Mouse (Mus musculus) kidney, adult 10 weeks (tissue): ENCODE results near the gene Olig1. TPM values are rescaled to one million over a fixed set of nuclear protein-coding genes. Genes with fewer than 3 reads are reported as not detected.

Source experiments
- polyA plus RNA-seq: library from polyadenylated mRNA; stranded (reverse); fragments of 350-450 nt; fragmentation: Illumina TruSeq; extraction: RNeasy Lipid Tissue Mini Kit (QIAGEN cat#74804); gene quantifications from one replicate; pipeline ENCODE4 v1.2.3, GENCODE M21; 2014; ENCODE audit warnings: low read depth, low replicate concordance

Gene Olig1
- not detected for polyA plus RNA-seq

DNA sequence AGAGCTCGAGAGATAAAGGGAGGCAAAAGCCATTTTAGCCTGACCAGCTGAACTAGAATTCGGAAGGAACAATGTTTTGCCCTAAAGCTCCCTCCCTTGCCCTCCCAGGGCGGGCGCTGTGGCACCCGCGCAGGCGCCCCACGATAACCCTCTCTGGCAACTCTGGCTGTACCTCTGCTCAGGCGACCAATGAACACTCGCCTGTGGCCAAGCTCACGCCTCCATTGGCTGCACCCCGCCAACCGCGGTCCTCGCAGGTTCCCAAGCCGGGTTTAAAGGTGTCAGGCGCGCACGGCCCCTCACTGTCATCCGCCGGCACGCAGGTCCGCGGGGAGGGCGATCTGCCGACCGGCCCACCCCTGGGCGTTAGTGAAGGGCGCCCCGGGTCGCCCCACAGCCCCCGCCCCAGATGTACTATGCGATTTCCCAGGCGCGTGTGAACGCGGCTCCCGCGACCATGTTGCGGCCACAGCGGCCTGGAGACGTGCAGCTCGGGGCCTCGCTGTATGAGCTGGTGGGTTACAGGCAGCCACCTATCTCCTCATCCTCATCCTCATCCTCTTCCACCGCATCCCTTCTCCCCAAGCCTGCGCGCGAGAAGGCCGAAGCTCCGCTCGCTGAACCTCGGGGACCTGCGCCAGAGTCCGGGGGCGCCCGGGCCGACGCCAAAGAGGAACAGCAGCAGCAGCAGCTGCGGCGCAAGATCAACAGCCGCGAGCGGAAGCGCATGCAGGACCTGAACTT, at the start of gene Olig1:
TSS of gene Olig1 (plus strand) at position 305 of the 744 bp plus-strand sequence.

DNA sequence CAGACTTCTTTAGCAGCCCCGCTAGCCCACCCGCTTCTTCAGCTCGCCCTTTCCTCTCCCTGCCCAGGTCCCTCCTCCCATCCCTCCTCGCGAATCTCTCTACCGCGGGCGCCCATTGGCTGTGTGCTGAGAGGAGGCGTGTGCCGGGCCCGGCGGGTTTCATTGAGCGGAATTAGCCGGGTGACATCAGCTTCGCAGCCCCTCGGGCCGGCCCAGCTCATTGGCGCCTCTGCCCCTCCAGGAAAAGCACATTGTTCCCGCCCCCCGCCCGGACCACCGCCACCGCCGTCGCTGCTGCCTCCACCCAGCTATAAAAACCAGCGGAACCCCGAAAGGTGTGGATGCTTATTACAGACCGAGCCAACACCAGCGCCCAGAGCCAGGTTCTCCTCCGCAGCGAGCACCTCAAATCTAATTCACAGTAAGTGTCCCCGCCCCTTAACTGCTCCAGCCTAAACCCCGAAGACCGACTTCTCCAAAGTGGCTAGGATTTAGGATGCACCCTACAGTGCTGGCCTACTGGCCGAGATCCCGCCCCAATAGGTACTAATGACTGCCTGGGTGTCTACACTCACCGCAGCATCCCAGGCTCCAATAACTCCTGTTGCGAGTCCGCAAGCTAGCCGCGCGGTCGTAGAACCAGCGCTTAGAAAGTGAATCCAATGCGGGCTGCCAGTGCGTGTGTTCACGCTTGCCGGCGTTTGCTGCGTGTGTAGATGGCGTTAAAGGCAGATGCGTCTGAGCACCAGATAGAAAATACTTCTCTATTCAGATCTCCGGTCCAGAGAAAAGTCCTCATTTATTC, 44.1 kb upstream of the Olig1 start, which contains the start of gene Olig2:
TSS of gene Olig2 (plus strand) at position 225 of the 805 bp plus-strand sequence.

Other genes with a start within 250 kb of the Olig1 start
- gene Paxbp1, start 225.2 kb upstream of the Olig1 start, polyA plus RNA-seq: 48.3 TPM
- 0.16 TPM for gene 4932438H23Rik, start 174.7 kb upstream of the Olig1 start, polyA plus RNA-seq
- gene Olig2, start 44.3 kb upstream of the Olig1 start, polyA plus RNA-seq: not detected
- 62.9 TPM for gene Ifnar2, start 103.0 kb downstream of the Olig1 start, polyA plus RNA-seq
- gene Gm21970, start 121.9 kb downstream of the Olig1 start, polyA plus RNA-seq: 5.7 TPM
- 58.5 TPM for gene Il10rb, start 136.4 kb downstream of the Olig1 start, polyA plus RNA-seq
- gene Ifnar1, start 215.5 kb downstream of the Olig1 start, polyA plus RNA-seq: 78.3 TPM